Mouse (Mus musculus): ENCODE data around the gene Itgb1.

DNA sequence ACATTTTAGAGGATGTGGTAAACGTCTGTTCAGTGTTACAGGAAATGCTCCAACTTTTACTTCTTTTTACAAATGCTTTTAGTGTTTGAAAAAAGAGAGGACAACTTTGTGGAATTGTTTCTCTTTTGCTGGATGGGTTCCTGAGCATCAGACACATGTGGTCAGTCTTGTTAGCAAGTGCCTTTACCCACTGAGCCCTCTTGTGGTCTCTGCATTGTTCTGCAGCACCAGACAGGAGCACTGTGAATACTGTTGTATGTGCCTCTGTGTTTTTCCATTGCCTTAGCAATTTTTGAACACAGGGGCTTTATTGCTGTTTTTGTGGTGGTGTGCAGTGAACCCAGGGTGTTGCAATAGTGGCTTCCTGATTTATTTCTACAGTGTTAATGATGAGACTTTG lies 39.4 kb downstream of the Itgb1 start:
- TF ChIP-seq CTCF (IDR thresholded peaks at IDR 0.05; ENCODE audit: control insufficient read depth, insufficient read depth, low read length), result no peak
- no peak for TF ChIP-seq POLR2A (IDR thresholded peaks at IDR 0.05; ENCODE audit: borderline replicate concordance, control insufficient read depth, low read depth, low read length)

Measured in bone marrow, adult 2 months (tissue).